Mouse (Mus musculus): ENCODE data around the gene Bag5.
"Not testable (repeated sequence)": the region's sequence is repeated elsewhere in the genome, so short reads cannot be mapped to it uniquely, and the experiment has no call there.

Gene Bag5

DNA sequence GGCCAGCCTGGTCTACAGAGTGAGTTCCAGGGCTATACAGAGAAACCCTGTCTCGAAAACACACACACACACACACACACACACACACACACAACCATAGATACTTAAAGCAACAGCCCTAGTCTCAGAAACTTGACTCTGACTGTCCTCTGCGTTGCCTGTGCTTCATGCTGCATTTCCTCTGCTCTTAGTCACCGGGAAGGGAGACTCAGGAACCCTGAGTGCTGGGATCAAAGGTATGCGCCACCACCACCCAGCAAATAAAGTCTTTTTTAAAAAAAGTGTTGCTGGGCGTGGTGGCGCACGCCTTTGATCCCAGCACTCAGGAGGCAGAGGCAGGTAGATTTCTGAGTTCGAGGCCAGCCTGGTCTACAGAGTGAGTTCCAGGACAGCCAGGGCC, 23.6 kb upstream of the Bag5 start:
- not testable (repeated sequence) for DNase-seq (ENCODE audit: extremely low spot score, low spot score)

- DNase-seq (ENCODE audit: extremely low spot score, low spot score), result no peak
Observed at GRCm38 (mm10) chr12:111734912-111735311, 21.9 kb upstream of the Bag5 start.

- DNase-seq (ENCODE audit: extremely low spot score, low spot score), result no peak
Observed at GRCm38 (mm10) chr12:111732921-111733320, 19.9 kb upstream of the Bag5 start.

DNA sequence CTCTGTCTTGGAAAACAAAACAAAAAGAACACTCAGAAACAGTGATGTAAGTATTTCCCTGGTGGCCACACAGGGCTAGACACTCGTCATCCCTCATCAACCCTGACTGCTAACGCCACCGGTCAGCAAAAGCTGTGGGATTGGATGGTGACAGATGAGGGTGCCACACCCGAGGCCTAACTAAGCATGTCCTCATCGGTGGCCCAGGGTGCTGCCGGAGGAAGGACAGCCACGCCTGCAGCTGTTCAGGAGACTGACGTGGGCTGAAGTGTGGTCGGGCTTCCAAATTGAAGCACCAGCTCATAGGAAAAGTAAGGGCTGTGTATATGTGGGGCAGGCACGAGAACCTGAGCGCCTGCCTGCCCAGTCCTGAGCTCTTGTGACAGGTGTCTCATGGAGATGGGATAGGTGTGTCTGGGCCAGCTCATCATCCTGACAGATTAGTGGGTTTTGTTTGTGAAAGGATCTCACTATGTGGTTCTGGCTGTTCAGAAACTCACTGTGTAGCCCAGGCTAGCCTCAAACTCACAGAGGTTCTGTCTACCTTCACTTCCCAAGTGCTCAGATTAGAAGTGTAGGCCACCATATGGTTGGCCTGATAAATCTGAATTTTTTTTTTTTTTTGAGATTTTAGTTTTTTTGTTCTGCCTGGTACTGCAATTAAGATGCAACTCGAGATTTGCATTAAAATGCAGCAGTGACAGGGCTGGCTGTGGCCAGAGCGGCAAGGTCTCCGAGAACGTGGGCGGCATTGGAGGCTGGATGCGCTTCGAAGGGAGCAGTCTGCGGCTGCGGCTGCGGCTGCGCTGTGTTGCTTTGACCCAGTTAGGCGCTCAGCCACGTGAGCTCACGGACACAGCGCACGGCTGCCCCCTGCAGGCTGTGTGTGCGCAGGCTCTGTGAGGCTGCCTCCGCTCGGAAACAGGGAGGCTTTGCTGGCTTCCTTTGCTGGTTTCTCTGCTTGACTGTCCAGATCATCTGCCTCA, 19.1 kb upstream of the Bag5 start:
- peak; percentile 86 for DNase-seq (ENCODE audit: extremely low spot score, low spot score)

DNA sequence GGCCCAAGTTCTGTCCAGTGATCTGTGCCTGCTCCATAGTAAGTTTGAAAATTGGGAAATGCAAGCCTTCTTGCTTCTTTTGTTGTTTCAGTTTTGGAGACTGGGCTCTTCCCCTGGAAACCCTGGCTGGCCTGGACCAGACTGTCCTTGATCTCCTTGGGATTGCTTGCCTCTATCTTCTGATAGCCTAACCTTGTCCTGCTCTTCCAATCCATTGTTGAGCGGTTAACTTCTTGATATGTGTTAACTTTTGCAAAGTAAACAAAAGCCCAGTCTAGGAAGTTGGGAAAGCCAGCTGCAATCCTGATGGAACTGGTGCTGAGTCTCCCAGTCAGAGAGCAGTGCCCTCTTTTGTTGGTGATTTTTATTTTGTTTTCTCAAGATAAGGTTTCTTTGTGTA, 14.9 kb upstream of the Bag5 start:
- DNase-seq (ENCODE audit: extremely low spot score, low spot score), result no peak

- no peak for DNase-seq (ENCODE audit: extremely low spot score, low spot score)
Observed at GRCm38 (mm10) chr12:111726122-111726463, 13.0 kb upstream of the Bag5 start.

DNA sequence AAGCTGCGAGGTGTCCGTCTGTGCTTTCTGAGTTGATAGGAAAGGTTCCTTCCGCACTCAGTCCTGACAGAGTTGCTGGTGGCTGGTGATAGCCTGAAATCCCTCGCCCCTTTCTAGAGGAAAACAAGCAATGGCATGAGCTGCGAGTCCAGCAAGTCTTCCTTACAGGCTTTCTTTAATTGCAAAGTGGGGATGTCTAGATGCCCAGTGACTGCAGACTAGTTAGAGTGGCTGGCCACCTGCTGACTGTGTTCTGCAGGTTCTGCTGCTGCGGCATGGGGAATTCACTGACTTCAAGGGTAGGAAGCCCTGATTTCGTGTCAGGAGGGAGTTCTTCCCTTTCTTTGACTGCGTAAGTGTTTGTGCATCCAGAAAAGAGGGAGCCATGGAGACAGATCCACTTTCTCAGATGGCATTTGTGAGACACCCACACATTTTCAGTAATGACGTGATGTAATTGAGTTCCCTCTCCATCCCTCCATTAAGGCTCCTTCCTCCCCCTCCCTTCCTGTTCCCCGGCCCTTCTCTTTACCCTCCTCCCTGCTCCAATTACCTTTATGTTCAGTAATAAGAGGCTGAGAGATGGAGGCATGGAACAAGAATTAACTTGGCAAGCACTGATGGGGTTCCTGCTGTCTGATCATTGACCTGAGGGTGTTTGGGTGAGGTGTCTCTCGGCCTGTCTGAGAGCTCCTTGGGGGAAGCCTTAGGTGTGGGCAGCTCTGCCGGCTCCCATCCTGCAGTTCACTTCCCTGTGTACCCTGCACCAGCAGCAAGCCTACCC, 12.5 kb upstream of the Bag5 start:
- no peak for DNase-seq (ENCODE audit: extremely low spot score, low spot score)

DNA sequence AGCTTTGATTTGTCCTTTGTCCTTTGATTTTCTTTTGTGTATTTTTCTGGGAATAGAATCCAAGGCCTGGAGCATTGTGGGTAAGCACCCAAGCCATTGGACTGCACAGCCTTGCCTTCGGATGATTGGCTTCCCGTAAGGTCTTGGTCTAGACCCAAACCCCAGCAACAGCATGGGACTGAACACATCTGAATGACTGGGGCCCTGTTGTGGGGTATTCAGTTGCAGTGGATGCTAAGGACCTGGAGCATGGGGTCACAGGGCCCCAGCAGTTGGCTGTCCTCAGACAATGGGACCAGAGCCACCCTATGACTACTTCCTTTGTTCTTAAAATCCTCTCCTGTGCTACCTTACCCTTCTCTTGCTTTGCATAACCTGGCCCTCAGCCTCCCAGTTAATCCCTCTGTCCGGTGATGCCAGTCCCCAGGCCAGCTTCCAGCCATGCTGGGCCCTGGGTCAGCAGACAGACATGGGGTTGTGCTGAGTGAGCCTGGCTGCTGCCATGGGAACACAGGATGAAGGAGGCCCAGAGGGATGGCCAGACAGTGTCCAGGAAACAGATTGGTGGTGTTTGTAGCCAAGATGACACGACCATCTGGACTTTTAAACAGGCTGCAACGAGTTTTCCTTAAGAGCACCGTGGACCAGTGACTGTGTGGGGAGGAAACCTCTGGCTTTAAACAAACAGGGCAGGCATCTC, 11.7 kb upstream of the Bag5 start:
- no peak for DNase-seq (ENCODE audit: extremely low spot score, low spot score)

DNA sequence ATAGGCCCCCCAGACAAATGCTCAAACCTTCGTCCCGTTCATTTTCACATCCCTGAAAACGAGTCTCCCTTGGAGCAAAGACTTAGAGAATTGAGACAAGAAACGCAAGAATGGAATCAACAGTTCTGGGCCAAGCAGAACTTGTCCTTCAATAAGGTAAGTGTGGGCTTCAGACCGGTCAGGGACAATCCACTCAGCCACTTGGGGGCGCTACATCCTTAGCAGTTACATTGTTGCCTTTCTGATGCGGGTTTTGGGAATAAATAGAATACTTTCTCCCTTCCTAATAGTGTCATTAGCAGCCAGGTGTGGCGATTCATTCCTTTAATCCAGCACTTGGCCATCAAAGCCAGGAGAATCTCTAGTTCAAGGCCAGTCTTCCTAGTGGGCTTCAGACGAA, 9.6 kb upstream of the Bag5 start:
- DNase-seq (ENCODE audit: extremely low spot score, low spot score), result no peak

- DNase-seq (ENCODE audit: extremely low spot score, low spot score), result no peak
Observed at GRCm38 (mm10) chr12:111720222-111720621, 7.2 kb upstream of the Bag5 start.

GRCm38 (mm10) chr12:111718656-111719055, 5.6 kb upstream of the Bag5 start:
- no peak for DNase-seq (ENCODE audit: extremely low spot score, low spot score)

- no peak for DNase-seq (ENCODE audit: extremely low spot score, low spot score)
Observed at GRCm38 (mm10) chr12:111716505-111716904, 3.4 kb upstream of the Bag5 start.

DNA sequence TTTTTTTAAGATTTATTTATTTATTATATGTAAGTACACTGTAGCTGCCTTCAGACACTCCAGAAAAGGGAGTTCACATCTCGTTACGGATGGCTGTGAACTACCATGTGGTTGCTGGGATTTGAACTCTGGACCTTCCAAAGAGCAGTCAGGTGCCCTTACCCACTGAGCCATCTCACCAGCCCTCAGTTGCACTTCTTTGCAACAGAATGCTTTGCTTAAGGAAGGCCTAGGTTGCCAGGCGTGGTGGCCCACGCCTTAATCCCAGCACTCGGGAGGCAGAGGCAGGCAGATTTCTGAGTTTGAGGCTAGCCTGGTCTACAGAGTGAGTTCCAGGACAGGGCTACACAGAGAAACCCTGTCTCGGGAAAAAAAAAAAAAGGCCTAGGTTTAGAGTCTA, 823 bp upstream of the Bag5 start:
- not testable (repeated sequence) for DNase-seq (ENCODE audit: extremely low spot score, low spot score)

DNA sequence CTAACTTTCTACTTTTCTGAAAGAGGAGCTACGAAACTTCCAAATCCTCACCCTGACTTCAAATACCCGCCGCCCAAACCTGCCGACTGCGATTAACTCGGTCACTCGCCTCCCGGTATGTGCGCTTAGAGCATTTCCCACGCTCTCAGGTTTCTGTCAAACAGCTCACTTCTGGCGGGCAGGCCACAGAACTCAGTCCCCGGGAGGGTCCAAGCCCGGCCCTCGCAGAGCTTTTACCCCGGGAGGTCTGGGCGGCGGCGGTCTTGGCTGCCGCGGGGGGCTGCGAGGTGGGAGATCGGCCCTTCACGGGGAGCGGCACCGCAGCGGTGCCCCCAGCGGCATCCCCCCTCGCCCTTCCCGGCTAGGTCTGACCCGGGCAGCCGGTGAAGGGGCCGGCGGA, 581 bp downstream of the Bag5 start:
- DNase-seq (ENCODE audit: extremely low spot score, low spot score), result peak; percentile 55

- no peak for DNase-seq (ENCODE audit: extremely low spot score, low spot score)
Observed at GRCm38 (mm10) chr12:111710091-111710490, 3.0 kb downstream of the Bag5 start.

DNA sequence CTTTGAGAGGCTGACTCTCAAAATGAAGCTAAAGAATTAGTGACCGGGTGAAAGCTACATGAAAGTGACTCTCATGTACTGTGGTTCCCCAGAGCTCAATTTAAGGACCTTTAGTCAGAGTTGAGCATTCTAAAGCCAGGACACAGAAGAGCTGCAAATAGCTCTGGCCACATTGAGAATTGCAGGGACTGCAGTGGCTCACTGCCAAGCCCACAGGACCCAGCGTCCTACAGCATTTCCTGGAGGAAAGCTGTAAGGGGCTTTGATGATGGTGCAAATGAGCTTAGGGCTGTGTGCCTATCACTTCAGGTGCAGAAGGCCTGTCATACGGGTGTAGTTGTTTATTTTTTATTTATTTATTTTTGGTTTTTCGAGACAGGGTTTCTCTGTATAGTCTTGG, 4.9 kb downstream of the Bag5 start:
- no peak for DNase-seq (ENCODE audit: extremely low spot score, low spot score)

DNA sequence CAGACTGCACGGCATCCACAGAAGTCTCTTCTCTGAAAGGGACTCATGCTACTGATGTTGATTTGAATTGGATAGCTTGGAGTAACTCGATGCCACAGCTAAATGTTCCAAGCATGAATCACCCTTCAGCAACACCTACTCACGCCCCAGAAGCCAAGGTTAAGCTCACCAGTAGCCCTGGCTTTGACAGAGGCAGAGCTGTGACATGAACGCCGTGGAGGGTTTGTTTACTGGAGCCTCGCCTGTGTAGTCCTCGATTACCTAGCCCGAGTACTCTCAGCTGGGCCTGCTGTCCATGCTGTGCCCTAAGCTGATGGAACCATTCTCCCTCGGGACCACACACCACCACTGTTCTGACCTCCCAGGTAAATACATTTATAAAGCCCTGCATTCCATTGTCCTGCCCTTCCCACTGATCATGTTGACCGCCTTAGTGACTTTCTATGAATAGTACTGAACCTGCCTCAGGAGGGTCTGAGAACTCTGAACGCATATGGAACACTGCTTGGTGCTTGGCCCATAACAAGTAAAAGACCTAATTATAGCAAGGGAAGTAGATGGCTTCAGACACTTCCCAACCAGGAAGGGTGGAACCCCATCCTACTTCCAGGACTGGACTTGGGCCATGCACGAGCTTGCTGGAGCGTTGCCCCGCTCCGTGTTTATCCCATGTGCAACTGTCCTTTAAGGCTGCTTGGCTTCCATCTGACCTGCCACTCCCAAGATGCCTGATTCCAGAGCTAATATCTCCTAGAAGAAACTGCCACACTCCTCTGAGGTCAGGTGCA, 7.7 kb downstream of the Bag5 start:
- no peak for DNase-seq (ENCODE audit: extremely low spot score, low spot score)

DNA sequence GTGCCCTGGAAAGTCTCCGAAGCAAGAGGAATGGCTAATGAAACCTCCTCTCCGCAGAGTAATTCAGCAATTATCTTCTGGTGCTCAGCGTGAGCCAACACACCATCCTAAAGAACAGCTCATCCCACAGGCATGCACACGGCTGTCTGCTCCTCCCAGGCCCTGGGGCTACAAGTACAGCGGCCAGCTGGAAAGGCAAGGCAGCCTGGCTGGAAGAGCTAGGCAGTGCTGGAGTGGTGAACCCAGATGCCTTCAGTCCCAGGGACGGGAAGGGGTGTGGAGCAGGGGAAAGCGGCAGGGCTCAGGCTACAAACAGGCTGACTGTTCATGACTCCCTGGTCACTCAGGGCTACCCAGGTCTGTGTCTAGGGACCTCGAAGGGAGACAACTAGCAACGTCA, 8.4 kb downstream of the Bag5 start:
- no peak for DNase-seq (ENCODE audit: extremely low spot score, low spot score)

GRCm38 (mm10) chr12:111703301-111703700, 9.8 kb downstream of the Bag5 start:
- no peak for DNase-seq (ENCODE audit: extremely low spot score, low spot score)

DNA sequence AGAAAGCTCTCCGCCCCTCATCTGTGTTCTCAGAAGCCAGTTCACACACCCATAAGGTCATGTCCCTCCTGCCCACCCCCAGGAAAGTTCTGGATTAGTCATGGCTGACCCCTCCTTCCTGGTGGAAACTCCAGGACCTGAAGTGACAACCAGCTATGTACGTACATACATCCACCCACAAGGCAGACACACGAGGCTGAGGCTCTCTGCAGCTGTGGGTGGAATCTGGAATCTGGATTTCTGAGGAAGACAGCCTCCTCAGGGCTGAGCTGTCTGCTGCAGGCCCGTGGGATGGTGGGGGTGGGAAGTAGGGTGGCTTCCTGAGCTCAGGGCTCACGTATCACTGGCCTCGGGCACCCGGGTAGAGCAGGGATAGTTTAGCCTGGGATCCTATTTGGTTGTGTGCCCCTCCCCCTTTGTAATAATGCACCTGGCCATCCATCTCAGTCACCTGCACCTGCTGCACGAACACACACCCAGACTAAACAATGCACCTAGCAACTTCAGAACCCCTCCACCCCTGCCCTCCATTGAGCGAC, 12.1 kb downstream of the Bag5 start:
- no peak for DNase-seq (ENCODE audit: extremely low spot score, low spot score)

GRCm38 (mm10) chr12:111699542-111699941, 13.5 kb downstream of the Bag5 start:
- DNase-seq (ENCODE audit: extremely low spot score, low spot score), result no peak

Data from neural tube, embryonic 10.5 days (tissue).